Mouse (Mus musculus) bone marrow, adult 2 months (tissue): ENCODE data around the gene Lasp1.

Experiments
- CTCF ChIP-seq: fragments of 200-500 bp; IDR thresholded peaks from 2 replicates; pipeline ENCODE4 v1.5.1; 2011; ENCODE audit warnings: low read length, control low read depth; ENCODE audit not compliant: control insufficient read depth, insufficient read depth
- POLR2A ChIP-seq: fragments of 200-500 bp; IDR thresholded peaks from 2 replicates; pipeline ENCODE4 v1.6.1; 2011; ENCODE audit warnings: low read depth, mild to moderate bottlenecking, control low read depth, low read length, borderline replicate concordance; ENCODE audit not compliant: control insufficient read depth

DNA sequence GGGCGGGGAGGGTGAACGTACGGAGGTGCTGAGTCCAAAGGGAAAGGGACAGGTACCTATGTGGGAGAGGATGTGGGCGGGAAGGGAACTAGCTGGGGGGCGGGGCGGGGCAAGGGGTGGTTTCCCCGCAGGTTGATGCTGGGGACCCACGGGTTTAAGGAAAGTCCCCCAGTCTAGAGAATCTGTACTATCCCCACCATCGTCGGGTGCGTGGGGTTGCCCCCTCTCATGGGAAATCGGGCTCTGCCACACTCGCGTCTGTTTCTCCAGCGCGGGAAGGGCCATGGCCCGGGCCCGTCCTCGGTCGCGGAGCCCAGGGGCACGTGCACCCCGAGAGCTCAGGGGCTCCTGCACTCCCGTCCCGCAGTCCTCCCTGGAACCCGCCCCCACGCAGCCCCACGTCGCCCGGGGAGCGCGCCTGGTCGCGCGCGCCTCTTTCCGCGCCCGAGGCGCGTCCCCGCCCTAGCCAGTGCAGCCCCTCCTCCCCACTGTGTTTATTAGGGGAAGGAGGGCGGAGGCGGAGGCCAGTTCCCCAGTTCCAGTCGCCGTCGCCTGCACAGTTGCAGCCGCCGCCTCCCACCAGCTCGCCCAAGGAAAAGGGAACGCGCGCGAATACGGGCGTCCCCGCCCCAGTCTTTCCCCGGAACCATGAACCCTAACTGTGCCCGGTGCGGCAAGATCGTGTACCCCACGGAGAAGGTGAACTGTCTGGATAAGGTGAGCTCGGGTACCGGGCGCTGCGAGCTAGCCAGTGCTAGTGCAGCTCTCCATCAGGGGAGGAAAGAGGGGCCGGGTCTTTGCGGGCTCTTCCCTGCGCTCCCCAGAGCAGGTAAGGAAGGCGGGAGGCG, 570 bp downstream of the Lasp1 start:
- TF ChIP-seq POLR2A (peak; percentile 92), CTCF (no peak)
